Mouse (Mus musculus): Measurements from ENCODE around the gene Lpar1. TPM values are rescaled to one million over a fixed set of nuclear protein-coding genes. Genes with fewer than 3 reads are reported as not detected.

The Lpar1 gene
- total and polyA plus RNA-seq, 3 experiments = not detected

DNA sequence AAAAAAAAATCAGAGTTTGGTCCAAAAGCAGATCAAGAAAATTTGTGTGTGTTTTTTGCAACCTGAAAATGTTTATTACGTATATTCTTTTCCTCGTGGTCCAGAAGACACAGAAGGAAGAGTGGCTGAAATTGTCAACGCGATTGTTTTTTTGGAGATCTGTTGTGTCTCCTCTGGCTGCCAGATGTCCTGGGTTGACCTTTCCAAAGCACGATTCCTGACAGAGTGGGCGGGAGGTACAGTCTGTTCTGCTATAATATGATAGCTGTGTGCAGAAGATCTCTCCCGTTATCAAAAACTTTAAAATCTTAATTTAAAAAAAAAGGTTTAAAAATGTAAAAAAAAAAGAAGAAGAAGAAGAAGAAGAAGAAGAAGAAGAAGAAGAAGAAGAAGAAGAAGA lies 105.9 kb downstream of the Lpar1 start:
- Histone ChIP-seq H3K9ac (ENCODE audit: control insufficient read depth, low read depth, low read length, poor library complexity, severe bottlenecking) (no peak overlapping the region), H3K4me3 (ENCODE audit: control insufficient read depth in 1 of 2, insufficient read depth in 1 of 2, low read depth in 2 of 2, low read length in 2 of 2) (no peak overlapping the region), H3K9me3 (replicated peaks; ENCODE audit: insufficient read depth, low read length) (no peaks in the 10 kb centered on the region), H3K4me1 (ENCODE audit: control insufficient read depth in 1 of 2, insufficient read depth in 2 of 2, low read length in 2 of 2) (no peaks in the 10 kb centered on the region), H3K27me3 (ENCODE audit: control insufficient read depth in 1 of 2, insufficient read depth in 2 of 2, low read length in 2 of 2) (no peaks in the 10 kb centered on the region), H3K27ac (ENCODE audit: control insufficient read depth, low read depth, low read length) (no peak overlapping the region), H3K79me2 (ENCODE audit: control insufficient read depth, insufficient read depth, low read length, poor library complexity) (no peaks in the 10 kb centered on the region), H3K36me3 (ENCODE audit: control insufficient read depth in 1 of 2, insufficient read depth in 2 of 2, low read length in 2 of 2) (no peaks in the 10 kb centered on the region)
- TF ChIP-seq RAD21 (IDR thresholded peaks at IDR 0.05; ENCODE audit: low read depth, low read length) = no peak
- TF ChIP-seq MAX (IDR thresholded peaks at IDR 0.05; ENCODE audit: low read length) = no peak
- no peak for TF ChIP-seq RCOR1 (IDR thresholded peaks at IDR 0.05; ENCODE audit: low read depth, low read length)
- no peak for TF ChIP-seq UBTF (IDR thresholded peaks at IDR 0.05; ENCODE audit: borderline replicate concordance, insufficient read depth, low read depth, low read length)
- TF ChIP-seq HCFC1 (IDR thresholded peaks at IDR 0.05; ENCODE audit: low read depth, low read length) = no peak
- TF ChIP-seq USF1 (IDR thresholded peaks at IDR 0.05; ENCODE audit: low read depth, low read length) = no peak
- no peak for TF ChIP-seq E2F4 (IDR thresholded peaks at IDR 0.05; ENCODE audit: borderline replicate concordance, low read depth, low read length)
- TF ChIP-seq NELFE (IDR thresholded peaks at IDR 0.05; ENCODE audit: low read depth, low read length) = no peak
- TF ChIP-seq ETS1 (IDR thresholded peaks at IDR 0.05; ENCODE audit: low read depth, low read length) = no peak
- no peak for TF ChIP-seq MAFK (IDR thresholded peaks at IDR 0.05; ENCODE audit: borderline replicate concordance, low read depth, low read length)
- TF ChIP-seq ZC3H11A (IDR thresholded peaks at IDR 0.05; ENCODE audit: low read depth, low read length) = no peak
- no peak for TF ChIP-seq NRF1 (IDR thresholded peaks at IDR 0.05; ENCODE audit: insufficient read depth, low read depth, low read length, poor library complexity, severe bottlenecking)
- no peak for TF ChIP-seq CHD1 (IDR thresholded peaks at IDR 0.05; ENCODE audit: low read depth, low read length)
- no peak for DNase-seq (ENCODE audit: low read depth, low spot score)

DNA sequence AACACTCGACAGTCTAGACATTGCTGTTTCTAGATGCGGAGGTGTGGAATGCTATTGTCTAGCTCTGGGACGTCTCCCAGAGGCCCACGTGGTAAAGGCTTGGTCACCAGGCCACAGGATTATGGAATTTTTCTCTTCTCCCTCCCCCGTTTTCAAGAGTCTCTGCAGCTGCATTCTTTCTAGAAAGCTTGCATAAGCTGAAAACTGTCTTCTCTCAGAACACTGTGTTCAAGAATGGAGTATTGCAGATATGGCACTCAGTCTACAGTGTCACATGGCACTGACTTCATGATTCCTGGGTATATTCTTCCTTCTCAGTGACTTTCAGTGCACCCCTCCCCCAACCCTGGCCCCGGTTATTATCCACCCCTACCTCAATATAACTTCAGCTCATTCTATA lies 107.9 kb downstream of the Lpar1 start:
- H3K79me2 ChIP-seq (ENCODE audit: control insufficient read depth, insufficient read depth, low read length, poor library complexity) = no peaks in the 10 kb centered on the region
- no peak overlapping the region for H3K9ac ChIP-seq (ENCODE audit: control insufficient read depth, low read depth, low read length, poor library complexity, severe bottlenecking)
- H3K36me3 ChIP-seq (ENCODE audit: control insufficient read depth in 1 of 2, insufficient read depth in 2 of 2, low read length in 2 of 2) = no peaks in the 10 kb centered on the region
- no peak overlapping the region for H3K27ac ChIP-seq (ENCODE audit: control insufficient read depth, low read depth, low read length)
- no peak for DNase-seq (ENCODE audit: low read depth, low spot score)
- H3K27me3 ChIP-seq (ENCODE audit: control insufficient read depth in 1 of 2, insufficient read depth in 2 of 2, low read length in 2 of 2) = no peaks in the 10 kb centered on the region; a peak in 1 of 4 replicates
- TF ChIP-seq GATA1 (IDR thresholded peaks at IDR 0.05; ENCODE audit: low read depth, low read length) (no peak), POLR2AphosphoS2 (IDR thresholded peaks at IDR 0.05; ENCODE audit: low read length) (no peak), GABPA (IDR thresholded peaks at IDR 0.05; ENCODE audit: low read depth, low read length) (no peak), ELF1 (IDR thresholded peaks at IDR 0.05; ENCODE audit: low read depth, low read length) (no peak), NRF1 (IDR thresholded peaks at IDR 0.05; ENCODE audit: insufficient read depth, low read depth, low read length, poor library complexity, severe bottlenecking) (no peak), USF2 (IDR thresholded peaks at IDR 0.05; ENCODE audit: borderline replicate concordance in 1 of 2, insufficient read depth in 1 of 2, low read depth in 1 of 2, low read length in 2 of 2) (no peak), KAT2A (conservative IDR thresholded peaks at IDR 0.05; ENCODE audit: low read depth, low read length) (no peak), TCF12 (IDR thresholded peaks at IDR 0.05; ENCODE audit: low read depth, low read length) (no peak), CTCF (IDR thresholded peaks at IDR 0.05 in 2 of 3, conservative IDR thresholded peaks at IDR 0.05 in 1 of 3; ENCODE audit: control insufficient read depth in 1 of 3, insufficient read depth in 1 of 3, low read depth in 2 of 3, low read length in 3 of 3, poor library complexity in 1 of 3, severe bottlenecking in 1 of 3) (no peak)
- no peaks in the 10 kb centered on the region for H3K9me3 ChIP-seq (replicated peaks; ENCODE audit: insufficient read depth, low read length)
- no peak overlapping the region for H3K4me3 ChIP-seq (ENCODE audit: control insufficient read depth in 1 of 2, insufficient read depth in 1 of 2, low read depth in 2 of 2, low read length in 2 of 2)
- H3K4me1 ChIP-seq (ENCODE audit: control insufficient read depth in 1 of 2, insufficient read depth in 2 of 2, low read length in 2 of 2) = no peaks in the 10 kb centered on the region
